Mouse (Mus musculus) retina, adult 2 months (tissue): Measurements from ENCODE around the gene Col5a1.

Source experiments
- DNase-seq: peaks from one replicate; pipeline ENCODE4 v3.0.0-alpha.2; 2012; ENCODE audit warnings: low read depth, low spot score

Col5a1 gene

DNA sequence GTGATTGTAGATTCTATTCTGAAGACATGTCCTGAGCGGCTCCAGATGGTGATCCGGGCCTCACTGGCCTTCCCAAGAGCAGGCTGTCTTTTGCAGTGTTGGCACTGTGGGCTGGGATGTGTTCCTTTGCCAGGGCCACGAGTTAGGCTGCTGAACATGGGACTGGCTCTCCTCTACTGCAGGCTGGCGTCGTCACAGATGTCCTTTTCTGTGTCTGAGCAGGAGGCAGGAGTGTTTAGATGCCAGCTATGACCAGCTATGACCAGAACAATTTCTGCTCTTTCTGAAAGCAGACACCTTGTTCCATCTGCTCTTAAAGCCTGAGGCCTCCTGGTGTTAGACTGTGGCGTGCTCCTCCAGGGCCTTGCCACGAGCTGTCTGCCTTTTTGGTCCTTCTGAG lies 31.9 kb downstream of the Col5a1 start:
- no peak for DNase-seq

DNA sequence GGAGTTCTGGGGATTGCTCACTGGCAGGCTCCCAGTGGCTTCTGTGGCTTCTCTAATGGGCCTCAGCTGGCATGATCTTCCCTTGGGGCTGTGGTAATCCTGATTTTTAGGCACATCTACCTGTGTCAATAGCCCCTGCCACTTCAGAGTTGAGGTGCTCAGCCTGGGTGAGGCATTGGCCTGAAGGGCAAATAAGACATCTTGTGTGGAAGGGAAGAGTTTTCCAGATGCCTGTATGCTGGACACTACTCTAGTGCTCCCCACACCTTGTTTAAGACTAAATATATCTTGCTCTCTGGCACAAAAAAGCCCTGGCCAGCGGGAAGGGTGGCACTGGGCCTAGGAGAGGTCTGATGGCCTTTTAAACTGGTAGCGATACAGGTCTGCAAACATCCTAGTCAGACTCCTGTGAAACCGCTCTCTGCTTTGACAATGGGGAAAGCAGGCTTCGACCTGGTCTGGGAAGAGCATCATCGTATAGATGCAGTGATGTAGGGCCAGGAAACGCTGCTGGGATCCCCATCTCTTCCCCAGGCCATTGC lies 33.2 kb downstream of the Col5a1 start:
- DNase-seq: no peak

- DNase-seq: no peak
These were observed 35.8 kb downstream of the Col5a1 start for GRCm38 (mm10) chr2:27922053-27922452.

- no peak for DNase-seq
These were observed 37.5 kb downstream of the Col5a1 start for GRCm38 (mm10) chr2:27923718-27924117.

DNA sequence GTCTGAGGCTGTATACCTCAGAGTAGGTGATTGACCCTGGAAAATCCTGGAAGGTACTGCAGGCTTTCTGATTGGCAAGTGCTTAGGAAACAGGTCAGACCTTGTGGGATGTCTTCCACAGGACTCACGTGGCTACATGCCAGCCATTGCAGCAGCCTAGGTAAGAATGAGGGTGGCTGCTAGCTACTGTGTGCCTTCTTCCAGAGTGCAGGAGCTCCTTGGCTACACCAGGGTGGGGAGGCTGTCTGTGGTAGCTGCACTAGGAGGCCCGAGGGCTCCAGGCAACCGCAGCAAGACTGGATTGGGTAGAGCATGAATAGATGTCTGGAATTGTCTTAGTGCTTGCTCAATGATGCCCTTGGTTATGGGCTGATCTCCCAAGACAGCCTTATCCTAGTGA lies 38.2 kb downstream of the Col5a1 start:
- DNase-seq: no peak

DNA sequence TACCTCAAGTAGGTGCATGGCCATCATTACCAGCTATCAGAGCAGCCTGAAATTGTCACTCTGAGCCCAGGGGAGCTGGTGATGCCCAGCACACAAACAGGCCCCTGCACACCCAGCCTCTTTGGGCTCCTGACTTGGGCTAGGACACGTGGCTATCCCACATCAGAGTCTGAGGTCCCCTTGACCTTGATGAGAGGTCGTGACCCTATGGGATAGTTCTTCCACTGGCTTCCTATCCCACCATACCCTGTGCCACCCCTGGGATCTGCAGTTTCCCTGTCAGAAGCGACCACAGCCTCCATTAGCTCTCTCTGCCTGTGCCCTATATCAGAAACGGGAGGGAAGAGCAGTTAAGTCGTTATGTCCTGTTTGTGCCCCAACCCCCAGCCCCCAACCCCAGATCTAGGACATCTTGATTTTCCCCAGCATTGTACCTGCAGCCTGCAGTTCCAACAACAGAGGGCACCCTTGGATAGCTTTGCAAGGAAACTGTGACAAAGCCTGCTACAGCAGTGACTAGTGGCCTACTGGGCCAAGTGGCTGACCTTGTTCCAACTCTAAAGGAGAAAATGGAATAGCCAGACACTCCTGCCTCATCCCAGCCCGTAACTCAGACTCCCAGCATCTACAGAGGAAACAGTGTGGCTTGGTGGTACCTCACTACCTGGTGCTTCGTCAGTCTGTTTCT lies 40.4 kb downstream of the Col5a1 start:
- DNase-seq: peak; percentile 30

GRCm38 (mm10) chr2:27930471-27931015 lies 44.3 kb downstream of the Col5a1 start:
- DNase-seq: no peak

GRCm38 (mm10) chr2:27931130-27931529 lies 44.9 kb downstream of the Col5a1 start:
- DNase-seq: no peak

DNA sequence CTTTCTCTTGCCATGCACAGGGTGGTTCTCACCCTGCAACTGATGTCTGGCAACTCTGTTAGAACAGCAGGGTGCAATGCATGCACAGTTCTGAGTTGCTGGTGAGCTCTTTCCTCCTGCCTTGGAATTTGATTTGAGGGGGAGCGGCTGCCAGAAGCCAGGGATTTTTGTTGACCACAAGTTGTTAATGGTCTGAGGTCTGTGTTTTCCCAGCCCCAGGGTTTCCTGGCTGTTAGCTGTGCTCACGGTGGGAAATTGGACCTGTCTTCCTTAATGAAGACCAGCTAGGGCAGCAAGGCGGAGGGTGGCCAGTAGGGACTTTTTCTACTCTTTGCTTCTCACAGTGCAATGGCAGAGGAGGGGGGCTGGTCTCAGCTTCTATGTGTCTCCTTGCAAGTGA lies 45.7 kb downstream of the Col5a1 start:
- no peak for DNase-seq

DNA sequence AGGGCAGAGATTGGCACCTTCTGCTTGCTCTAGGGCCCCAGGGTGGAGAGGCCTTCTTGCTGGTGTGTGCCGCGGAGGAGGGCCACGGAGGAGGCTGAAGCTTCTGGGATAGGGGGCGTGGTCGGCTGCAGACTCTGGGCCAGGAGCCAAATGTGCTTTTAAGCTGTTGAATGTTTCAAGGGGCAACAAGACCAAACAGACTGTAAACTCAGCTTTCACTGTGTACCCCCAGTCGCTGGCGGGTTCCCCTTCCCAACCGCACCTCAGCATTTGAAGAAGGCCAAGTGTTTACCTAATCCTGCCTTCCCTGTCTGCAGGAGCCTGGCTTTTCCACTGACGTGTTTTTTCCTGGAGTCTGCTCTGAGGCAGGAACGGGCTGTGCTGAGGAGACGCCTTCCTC lies 48.0 kb downstream of the Col5a1 start:
- DNase-seq: no peak

GRCm38 (mm10) chr2:27934831-27935230 lies 48.6 kb downstream of the Col5a1 start:
- DNase-seq: no peak

DNA sequence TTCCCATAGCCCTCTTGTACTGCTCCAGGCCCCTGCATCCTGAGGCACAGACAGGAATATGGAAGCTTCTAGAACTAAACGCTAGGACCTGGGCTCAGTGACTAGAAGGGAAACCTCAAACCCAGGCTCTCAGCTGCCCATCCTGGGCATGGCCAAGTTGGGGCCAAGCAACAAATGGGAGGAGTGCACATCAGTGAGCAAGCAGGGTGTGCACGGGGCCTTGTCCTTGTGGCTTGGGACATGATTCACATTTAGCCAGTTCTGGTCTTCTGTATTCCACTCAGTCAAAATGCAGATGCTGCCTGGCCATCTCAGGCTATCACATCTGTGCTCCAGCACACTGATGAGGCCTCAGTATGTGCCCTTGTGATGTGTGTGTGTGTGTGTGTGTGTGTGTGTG lies 49.2 kb downstream of the Col5a1 start:
- no peak for DNase-seq

DNA sequence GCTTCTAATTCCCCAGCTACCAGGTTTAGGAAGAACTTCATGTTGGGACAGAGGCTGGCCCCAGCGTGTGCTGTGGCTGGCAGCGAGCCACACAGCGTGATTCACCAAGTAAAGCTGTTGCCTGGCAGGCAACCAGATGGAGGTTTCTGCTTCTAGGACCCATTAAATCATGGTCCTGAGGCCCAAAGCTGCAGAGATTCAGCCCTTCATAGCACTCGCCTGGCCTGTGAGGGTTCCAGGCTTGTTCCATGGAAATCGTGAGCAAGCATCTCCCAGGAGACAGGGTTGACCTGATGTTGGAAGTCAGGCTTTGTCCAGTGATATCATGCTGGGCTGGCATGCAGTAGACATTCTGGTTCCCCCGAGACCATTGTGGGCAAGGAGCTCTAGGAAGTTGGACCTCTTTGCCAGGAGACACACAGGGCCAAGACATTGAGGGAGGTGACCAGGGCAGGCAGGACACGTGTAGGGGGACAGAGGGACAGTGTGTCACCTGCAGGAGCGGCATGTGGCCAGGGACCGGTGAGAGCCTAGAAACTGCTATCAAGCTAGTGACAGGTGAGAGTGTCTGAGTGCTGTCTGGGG lies 50.5 kb downstream of the Col5a1 start:
- DNase-seq: no peak

- no peak for DNase-seq
These were observed 53.2 kb downstream of the Col5a1 start for GRCm38 (mm10) chr2:27939433-27939832.

DNA sequence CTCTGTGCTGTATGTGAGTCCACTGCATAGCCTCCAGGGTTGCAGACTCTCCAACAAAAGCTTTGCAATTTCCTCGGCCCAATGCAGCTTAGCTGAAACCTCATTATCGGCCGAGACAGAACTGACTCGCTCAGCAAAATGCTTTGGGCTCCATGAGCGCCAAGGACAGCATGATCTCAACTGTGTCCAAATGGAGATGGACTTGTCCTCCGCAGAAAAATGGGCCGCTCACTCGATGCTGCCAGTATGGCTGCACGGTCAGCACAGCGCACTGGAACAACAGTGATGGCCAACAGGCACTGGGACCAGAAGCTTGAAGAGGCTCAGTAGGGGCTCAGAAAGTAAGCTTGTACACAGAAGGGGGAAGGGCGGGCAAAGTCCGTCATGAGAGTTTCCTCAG lies 53.9 kb downstream of the Col5a1 start:
- DNase-seq: no peak

- no peak for DNase-seq
These were observed 61.0 kb downstream of the Col5a1 start for GRCm38 (mm10) chr2:27947252-27947651.

GRCm38 (mm10) chr2:27947917-27948316 lies 61.7 kb downstream of the Col5a1 start:
- DNase-seq: no peak

- no peak for DNase-seq
These were observed 67.6 kb downstream of the Col5a1 start for GRCm38 (mm10) chr2:27953866-27954265.

GRCm38 (mm10) chr2:27954924-27955323 lies 68.7 kb downstream of the Col5a1 start:
- DNase-seq: no peak

DNA sequence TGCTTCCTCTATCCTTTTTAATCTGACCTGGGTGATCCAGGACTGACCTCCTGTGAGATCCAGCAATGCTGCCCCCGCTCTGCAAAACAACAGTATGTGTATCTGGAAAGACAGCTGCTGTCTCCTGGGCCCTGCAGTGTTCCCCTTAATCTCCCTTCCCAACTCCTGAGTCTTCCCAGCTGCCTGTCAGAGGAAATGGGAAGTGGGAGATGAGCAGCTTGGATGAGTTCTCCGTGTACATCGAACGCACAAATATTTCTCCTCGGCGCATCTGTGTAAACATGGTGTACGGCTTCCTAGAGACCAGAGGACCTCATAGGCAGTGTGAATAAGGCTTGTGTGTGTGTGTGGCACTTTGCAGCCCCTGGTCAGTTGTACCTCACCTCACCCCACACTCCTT lies 70.5 kb downstream of the Col5a1 start:
- no peak for DNase-seq

DNA sequence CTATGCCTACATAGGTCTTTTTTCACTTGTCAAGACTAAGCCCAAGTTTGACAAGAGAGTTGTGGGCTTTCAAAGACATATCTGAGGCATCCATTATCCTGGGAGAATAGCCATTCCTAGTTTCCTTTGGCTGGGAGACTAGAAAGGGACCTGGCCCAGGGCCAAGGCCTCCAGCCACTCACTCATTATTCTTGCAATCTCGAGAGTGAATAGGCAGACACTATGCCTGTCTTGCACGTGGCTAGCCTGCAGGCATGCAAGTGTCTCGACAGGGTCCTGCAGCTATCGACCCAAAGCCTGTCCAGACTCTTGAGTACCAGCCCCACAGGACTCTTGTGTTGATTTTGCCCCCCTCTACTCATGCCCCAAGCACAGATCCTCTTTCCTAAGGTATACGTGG lies 71.0 kb downstream of the Col5a1 start:
- no peak for DNase-seq

DNA sequence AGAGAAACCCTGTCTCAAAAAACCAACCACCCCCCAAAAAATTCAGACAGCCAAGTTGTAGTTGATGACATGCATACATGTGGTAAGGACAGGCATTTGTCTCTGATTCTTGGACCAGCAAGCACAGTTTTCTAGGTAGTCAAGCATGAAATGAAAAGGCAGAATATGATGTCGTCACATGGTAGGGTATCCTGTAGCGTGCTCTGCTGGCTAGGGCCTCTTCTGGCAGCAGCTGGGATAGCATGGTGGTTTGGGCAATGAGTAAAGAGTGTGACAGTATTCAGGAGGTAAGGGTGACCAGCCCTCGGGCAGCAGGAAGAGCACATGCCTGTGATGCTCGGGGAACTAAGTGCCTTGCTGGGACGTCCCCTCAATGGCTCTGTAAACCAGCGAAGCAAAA lies 73.0 kb downstream of the Col5a1 start:
- no peak for DNase-seq

- DNase-seq: no peak
These were observed 75.0 kb downstream of the Col5a1 start for GRCm38 (mm10) chr2:27961190-27961589.
